Mouse (Mus musculus) ES-Bruce4 (cell line): ENCODE measurements at regions not wholly inside any gene's neighbourhood (a gene's known extent, or its start where the extent isn't known, plus 50 kb on each side); places are given as distances from the start of the nearest gene placed in this dataset.

Source experiments
- H3K27ac ChIP-seq: 2 replicates; pipeline ENCODE4 v1.5.1; 2012; ENCODE audit warnings: low read length, inconsistent platforms; ENCODE audit not compliant: insufficient read depth
- H3K27me3 ChIP-seq: 2 replicates; pipeline ENCODE4 v1.6.1; 2012; ENCODE audit warnings: mild to moderate bottlenecking, low read length, inconsistent platforms; ENCODE audit not compliant: control insufficient read depth, poor library complexity, insufficient read depth, severe bottlenecking
- H3K36me3 ChIP-seq: 2 replicates; pipeline ENCODE4 v1.6.1; 2012; ENCODE audit warnings: inconsistent platforms, mild to moderate bottlenecking, low read length, moderate library complexity; ENCODE audit not compliant: control insufficient read depth, poor library complexity, insufficient read depth, severe bottlenecking
- H3K4me1 ChIP-seq: one replicate; pipeline ENCODE4 v1.8.1; 2011; ENCODE audit warnings: low read length; ENCODE audit not compliant: control insufficient read depth, insufficient read depth
- H3K4me3 ChIP-seq: 2 replicates; pipeline ENCODE4 v1.5.1; 2011; ENCODE audit warnings: low read depth, mild to moderate bottlenecking, low read length
- H3K9ac ChIP-seq: 2 replicates; pipeline ENCODE4 v1.6.1; 2012; ENCODE audit warnings: low read depth, mild to moderate bottlenecking, inconsistent platforms; ENCODE audit not compliant: poor library complexity, severe bottlenecking
- H3K9me3 ChIP-seq: replicated peaks from 2 replicates; pipeline ENCODE4 v1.6.1; 2012; ENCODE audit warnings: mild to moderate bottlenecking, low read length, inconsistent platforms; ENCODE audit not compliant: control insufficient read depth, poor library complexity, insufficient read depth, severe bottlenecking
- CTCF ChIP-seq: IDR thresholded peaks from one replicate; pipeline ENCODE4 v1.8.1; 2011; ENCODE audit warnings: low read depth, low read length
- EP300 ChIP-seq: IDR thresholded peaks from 2 replicates; pipeline ENCODE4 v1.6.1; 2011; ENCODE audit warnings: low read depth, low read length; ENCODE audit not compliant: insufficient read depth
- POLR2A ChIP-seq: IDR thresholded peaks from one replicate; pipeline ENCODE4 v1.8.1; 2011; ENCODE audit warnings: low read length; ENCODE audit not compliant: insufficient read depth

DNA sequence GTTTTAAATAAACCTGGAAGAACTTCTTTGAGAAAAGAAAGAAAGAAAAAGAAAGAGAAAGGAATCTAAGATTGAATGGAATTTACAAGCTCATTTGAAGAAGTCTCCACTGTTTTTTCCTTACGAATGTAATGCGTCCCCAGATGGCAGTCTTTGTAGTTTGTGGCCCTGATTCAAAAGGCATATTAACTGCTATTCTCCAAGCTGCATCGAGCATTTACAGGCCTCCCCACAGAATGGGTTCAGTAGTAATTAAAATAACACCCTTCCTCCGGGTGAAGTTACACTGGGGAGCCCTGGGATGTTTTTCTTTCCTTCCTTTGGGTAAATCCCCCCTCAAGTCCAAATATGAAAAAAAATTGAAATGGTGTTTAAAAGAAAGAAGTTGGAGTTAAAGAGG is 211.2 kb upstream of the Ferd3l start:
- H3K27ac ChIP-seq = no peak overlapping the region
- no peaks in the 10 kb centered on the region for H3K9me3 ChIP-seq
- H3K9ac ChIP-seq = no peak overlapping the region
- H3K4me1 ChIP-seq = no peaks in the 10 kb centered on the region
- no peaks in the 10 kb centered on the region for H3K27me3 ChIP-seq
- no peaks in the 10 kb centered on the region for H3K36me3 ChIP-seq
- H3K4me3 ChIP-seq = no peak overlapping the region
- TF ChIP-seq EP300 (no peak), POLR2A (no peak), CTCF (no peak)

DNA sequence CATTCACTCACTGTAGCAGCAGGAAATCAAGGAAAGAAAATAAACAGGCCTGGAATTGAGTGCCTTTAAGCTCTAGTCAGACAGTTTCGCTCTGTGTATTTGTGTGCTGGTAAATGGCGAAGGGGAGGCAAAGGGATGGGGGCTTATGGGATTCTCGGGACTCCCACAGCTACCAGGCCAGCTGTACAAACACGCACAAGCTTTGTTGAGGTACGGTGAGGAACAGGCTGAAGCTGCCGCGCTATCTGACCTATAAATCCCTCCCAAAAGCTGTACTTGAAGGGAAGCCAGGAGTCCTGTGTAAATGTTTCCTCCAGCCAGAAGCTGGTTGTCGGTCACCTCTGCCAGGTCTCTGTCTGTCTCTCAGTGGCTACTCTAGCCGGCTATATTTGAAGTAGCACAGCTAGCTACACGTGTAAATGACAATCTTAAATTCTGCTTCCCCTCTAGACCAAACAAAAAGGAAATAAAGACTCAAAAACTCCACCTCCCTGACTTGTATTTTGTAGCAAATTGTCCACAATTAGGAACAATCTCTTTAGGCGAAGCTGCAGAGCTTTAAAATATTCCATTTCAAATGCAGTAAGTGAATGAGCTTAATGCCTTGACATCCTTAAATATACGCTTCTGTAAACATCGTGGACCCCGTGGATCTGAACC is 210.5 kb upstream of the Ferd3l start:
- no peak overlapping the region for H3K9ac ChIP-seq
- no peaks in the 10 kb centered on the region for H3K36me3 ChIP-seq
- H3K9me3 ChIP-seq = no peaks in the 10 kb centered on the region
- no peak overlapping the region for H3K4me3 ChIP-seq
- H3K4me1 ChIP-seq = no peaks in the 10 kb centered on the region
- H3K27ac ChIP-seq = no peak overlapping the region
- TF ChIP-seq CTCF (no peak), POLR2A (no peak)
- no peaks in the 10 kb centered on the region for H3K27me3 ChIP-seq

DNA sequence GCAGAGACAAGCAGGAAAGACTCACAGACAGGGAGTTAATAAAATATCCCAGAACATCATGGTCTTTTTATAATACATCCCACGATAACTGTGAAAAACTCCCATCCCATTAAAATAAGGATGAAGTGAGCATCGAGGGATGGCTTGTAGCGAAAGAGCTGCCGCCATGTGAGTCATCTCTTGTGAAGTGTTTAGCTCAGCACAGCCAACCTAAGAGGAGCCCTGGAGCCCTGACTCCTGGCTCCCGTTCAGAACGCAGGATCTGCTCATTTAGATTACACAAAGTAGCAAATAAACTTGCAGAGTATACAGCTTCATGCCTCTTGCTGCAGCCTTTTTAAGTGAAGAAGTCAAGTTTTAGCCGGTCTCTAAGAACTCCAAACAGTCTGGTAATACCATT is 209.2 kb upstream of the Ferd3l start:
- Histone ChIP-seq H3K4me1 (no peaks in the 10 kb centered on the region), H3K9me3 (no peaks in the 10 kb centered on the region), H3K27me3 (no peaks in the 10 kb centered on the region), H3K36me3 (no peaks in the 10 kb centered on the region), H3K4me3 (no peak overlapping the region), H3K27ac (no peak overlapping the region), H3K9ac (no peak overlapping the region)
- TF ChIP-seq EP300 (no peak), CTCF (no peak), POLR2A (no peak)

DNA sequence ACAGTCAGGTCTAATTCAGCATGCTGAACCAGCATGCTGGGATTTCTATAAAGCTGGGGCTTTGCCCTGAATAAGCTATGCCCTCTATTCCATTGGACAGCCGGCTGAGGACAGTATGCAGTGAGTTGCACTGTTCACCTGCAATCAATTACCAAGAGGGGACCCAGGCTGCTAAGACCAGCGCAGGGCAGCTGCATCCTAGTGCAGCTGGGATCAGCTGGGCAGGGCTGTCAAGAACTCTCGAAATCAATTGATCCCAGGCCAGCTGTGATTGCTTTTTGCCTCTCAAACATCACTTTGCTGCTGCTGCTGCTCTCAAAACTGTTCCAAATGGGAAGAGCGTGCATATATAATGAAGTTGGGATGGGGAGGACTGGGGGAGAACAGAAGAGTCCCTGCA is 196.3 kb upstream of the Ferd3l start:
- Histone ChIP-seq H3K27ac (no peak overlapping the region), H3K4me1 (no peaks in the 10 kb centered on the region), H3K4me3 (no peak overlapping the region), H3K27me3 (no peaks in the 10 kb centered on the region), H3K9ac (no peak overlapping the region), H3K9me3 (no peaks in the 10 kb centered on the region), H3K36me3 (no peaks in the 10 kb centered on the region)
- TF ChIP-seq CTCF (no peak), POLR2A (no peak), EP300 (no peak)

DNA sequence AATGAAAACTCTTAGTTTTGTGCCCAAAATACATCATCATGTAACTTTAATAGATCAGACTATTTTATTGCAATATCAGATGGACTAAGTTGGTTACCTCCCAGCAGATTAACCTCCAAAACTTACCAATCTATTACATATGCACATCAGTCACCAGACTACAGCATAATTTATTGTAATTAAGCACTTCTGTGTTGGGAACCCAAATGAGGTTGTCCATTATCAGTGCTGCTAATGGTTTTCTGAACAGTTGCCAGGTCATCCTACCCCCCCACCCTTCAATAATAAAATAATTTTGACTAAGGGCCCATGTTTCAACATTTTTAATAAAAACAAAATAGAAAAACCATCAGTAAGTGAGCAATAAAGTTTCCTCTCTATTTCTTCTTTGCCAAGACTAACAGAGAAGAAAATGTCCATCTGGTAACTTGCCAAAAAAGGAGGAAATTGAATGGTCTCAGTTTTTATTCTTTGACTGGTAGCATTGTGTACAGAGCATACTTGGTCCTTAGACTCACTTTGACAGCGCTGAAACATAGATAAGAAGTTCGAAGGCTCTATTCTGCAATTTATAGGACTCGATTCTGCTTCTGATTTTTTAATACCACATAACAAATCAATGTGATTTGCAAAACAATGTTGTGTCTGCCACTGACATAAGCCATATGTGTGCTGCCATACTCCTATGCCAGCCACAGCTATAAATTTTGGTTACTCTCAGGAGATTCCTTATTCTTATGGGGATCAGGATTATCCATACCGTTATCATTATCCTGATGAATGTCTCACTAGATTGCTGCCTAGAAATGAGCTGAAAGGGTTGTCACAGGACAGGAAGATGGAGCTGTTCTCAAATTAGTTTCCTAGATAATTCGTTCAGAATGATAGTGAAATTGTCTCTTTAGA is 152.4 kb upstream of the Ferd3l start:
- no peaks in the 10 kb centered on the region for H3K4me1 ChIP-seq
- no peak overlapping the region for H3K4me3 ChIP-seq
- no peak for TF ChIP-seq CTCF
- no peak for TF ChIP-seq POLR2A
- no peak for TF ChIP-seq EP300
- H3K27ac ChIP-seq = no peak overlapping the region
- no peaks in the 10 kb centered on the region for H3K9me3 ChIP-seq
- no peaks in the 10 kb centered on the region for H3K27me3 ChIP-seq
- no peaks in the 10 kb centered on the region for H3K36me3 ChIP-seq
- H3K9ac ChIP-seq = no peak overlapping the region

DNA sequence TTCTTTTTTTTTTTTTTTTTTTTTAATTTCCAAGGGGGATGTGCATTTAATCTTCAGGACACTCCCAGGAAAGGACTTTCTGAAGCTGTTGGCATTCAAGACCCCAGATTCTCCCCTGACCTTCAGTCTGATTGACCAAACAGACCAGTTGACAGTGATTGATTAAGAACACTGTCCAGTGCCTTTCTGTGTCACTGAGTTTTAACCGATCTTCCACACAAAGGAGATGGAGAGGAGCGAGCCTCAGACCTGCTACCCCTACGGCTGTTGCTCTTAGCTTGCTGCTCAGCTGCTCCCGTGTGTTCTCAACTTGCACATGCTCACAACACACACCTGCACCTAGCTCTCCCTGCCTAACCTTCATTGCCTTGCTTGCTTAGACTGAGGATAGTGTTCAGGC is 149.7 kb upstream of the Ferd3l start:
- Histone ChIP-seq H3K36me3 (no peaks in the 10 kb centered on the region), H3K27me3 (no peaks in the 10 kb centered on the region), H3K9me3 (no peaks in the 10 kb centered on the region), H3K27ac (no peak overlapping the region), H3K4me1 (no peaks in the 10 kb centered on the region), H3K4me3 (no peak overlapping the region), H3K9ac (no peak overlapping the region)
- TF ChIP-seq CTCF = no peak
- no peak for TF ChIP-seq POLR2A
- TF ChIP-seq EP300 = no peak
